Mouse (Mus musculus) midbrain, embryonic 11.5 days (tissue): Measurements from ENCODE around the gene Sptlc3. TPM values are rescaled to one million over a fixed set of nuclear protein-coding genes. Genes with fewer than 3 reads are reported as not detected.

Experiments used
- ATAC-seq: fragments of 200-750 bp; cut with Nextera tagmentation; 2 replicates; pipeline ENCODE4 v1.8.0; 2017; ENCODE audit warnings: moderate TSS enrichment, moderate library complexity; ENCODE audit not compliant: low FRiP score
- DNase-seq: peaks from one replicate; pipeline ENCODE4 v3.0.0; 2015; ENCODE audit warnings: low spot score; ENCODE audit errors: missing footprints
- H3K27ac ChIP-seq: fragments of 300-500 bp; sonication (generic); 2 replicates; pipeline ENCODE4 v1.5.1; 2014; ENCODE audit warnings: low read depth, low read length
- H3K27me3 ChIP-seq: fragments of 300-500 bp; sonication (generic); 2 replicates; pipeline ENCODE4 v1.6.1; 2014; ENCODE audit warnings: mild to moderate bottlenecking, low read length, moderate library complexity, mixed read lengths; ENCODE audit not compliant: control insufficient read depth, insufficient read depth
- H3K36me3 ChIP-seq: fragments of 300-500 bp; sonication (generic); 2 replicates; pipeline ENCODE4 v1.6.1; 2014; ENCODE audit warnings: mild to moderate bottlenecking, low read length, moderate library complexity, mixed read lengths; ENCODE audit not compliant: control insufficient read depth, insufficient read depth
- H3K4me1 ChIP-seq: fragments of 300-500 bp; sonication (generic); 2 replicates; pipeline ENCODE4 v1.6.1; 2014; ENCODE audit warnings: low read length; ENCODE audit not compliant: control insufficient read depth, insufficient read depth
- H3K4me2 ChIP-seq: fragments of 300-500 bp; sonication (generic); 2 replicates; pipeline ENCODE4 v1.6.1; 2014; ENCODE audit warnings: mild to moderate bottlenecking, moderate library complexity
- H3K4me3 ChIP-seq: fragments of 300-500 bp; sonication (generic); 2 replicates; pipeline ENCODE4 v1.5.1; 2014; ENCODE audit warnings: low read depth, low read length
- H3K9ac ChIP-seq: fragments of 300-500 bp; sonication (generic); 2 replicates; pipeline ENCODE4 v1.6.1; 2014; ENCODE audit warnings: low read length
- H3K9me3 ChIP-seq: fragments of 300-500 bp; sonication (generic); 2 replicates; pipeline ENCODE4 v1.6.1; 2016; ENCODE audit warnings: low read length; ENCODE audit not compliant: control insufficient read depth
- WGBS: fragments of 180-500 bp; shearing (Covaris S2); extraction: QIAGEN DNeasy Blood & Tissue Kit; methylation state at CpG from one replicate; pipeline ENCODE4 v1.1.7; 2014; 5-methylcytosine and 5-hydroxymethylcytosine counted together
- polyA plus RNA-seq: library from polyadenylated mRNA; unstranded; fragments of >200 nt; fragmentation: Nextera tagmentation; extraction: Ambion mirVana; gene quantifications from 2 replicates; pipeline ENCODE4 v1.2.1, GENCODE M21; 2014

Gene Sptlc3
- polyA plus RNA-seq, 1 experiment from 2014 or later = not detected

DNA sequence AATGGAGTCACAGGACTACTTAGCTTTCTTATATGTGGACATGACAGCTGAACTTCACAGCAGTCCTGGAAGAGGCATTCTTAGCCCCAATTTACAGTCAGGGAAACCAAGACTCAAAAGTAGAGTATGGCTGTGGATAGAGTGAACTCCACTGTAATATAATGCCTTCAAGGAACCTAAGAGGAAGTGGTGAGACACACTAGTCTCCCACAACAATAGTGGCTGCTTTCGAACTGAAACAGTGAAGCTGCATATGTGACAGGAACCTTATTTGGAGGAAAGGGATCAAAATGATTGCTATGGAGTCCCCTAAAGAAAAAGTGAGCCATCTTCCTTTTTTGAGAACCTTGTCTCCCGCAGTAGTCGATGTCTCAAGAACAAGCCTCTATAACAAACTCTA is 178.1 kb downstream of the Sptlc3 start:
- Histone ChIP-seq H3K9me3 (no peaks in the 10 kb centered on the region), H3K4me3 (no peak overlapping the region), H3K9ac (no peak overlapping the region), H3K36me3 (no peaks in the 10 kb centered on the region), H3K27me3 (peaks cover 10% of the 10 kb centered on the region), H3K4me2 (no peak overlapping the region), H3K27ac (no peak overlapping the region), H3K4me1 (peaks cover 4% of the 10 kb centered on the region)
- no peak for ATAC-seq
- WGBS = 85% methylated on average over 3 of the region's 3 CpGs
- no peak for DNase-seq

- 68% methylated on average over 2 of the region's 2 CpGs for WGBS
- H3K9me3 ChIP-seq = no peaks in the 10 kb centered on the region
- H3K9ac ChIP-seq = no peak overlapping the region
- no peak overlapping the region for H3K4me2 ChIP-seq
- no peaks in the 10 kb centered on the region for H3K36me3 ChIP-seq
- peaks cover 6% of the 10 kb centered on the region for H3K4me1 ChIP-seq
- DNase-seq (no peak), ATAC-seq (no peak)
- H3K4me3 ChIP-seq = no peak overlapping the region
- peaks cover 10% of the 10 kb centered on the region for H3K27me3 ChIP-seq
- no peak overlapping the region for H3K27ac ChIP-seq
Observed at GRCm38 (mm10) chr2:139672371-139672770, 178.7 kb downstream of the Sptlc3 start.

- Histone ChIP-seq H3K36me3 (no peaks in the 10 kb centered on the region), H3K9ac (peak overlapping the region; percentile 81), H3K27ac (no peak overlapping the region), H3K4me3 (peak overlapping the region; percentile 84), H3K4me1 (peaks cover 12% of the 10 kb centered on the region), H3K27me3 (peaks cover 16% of the 10 kb centered on the region), H3K9me3 (no peaks in the 10 kb centered on the region), H3K4me2 (peak overlapping the region; percentile 100)
- ATAC-seq (peak; percentile 58), DNase-seq (peak; percentile 97)
- WGBS = under 1% methylated on average over 52 of the region's 52 CpGs
Observed at GRCm38 (mm10) chr2:139677065-139677762, 183.5 kb downstream of the Sptlc3 start.

DNA sequence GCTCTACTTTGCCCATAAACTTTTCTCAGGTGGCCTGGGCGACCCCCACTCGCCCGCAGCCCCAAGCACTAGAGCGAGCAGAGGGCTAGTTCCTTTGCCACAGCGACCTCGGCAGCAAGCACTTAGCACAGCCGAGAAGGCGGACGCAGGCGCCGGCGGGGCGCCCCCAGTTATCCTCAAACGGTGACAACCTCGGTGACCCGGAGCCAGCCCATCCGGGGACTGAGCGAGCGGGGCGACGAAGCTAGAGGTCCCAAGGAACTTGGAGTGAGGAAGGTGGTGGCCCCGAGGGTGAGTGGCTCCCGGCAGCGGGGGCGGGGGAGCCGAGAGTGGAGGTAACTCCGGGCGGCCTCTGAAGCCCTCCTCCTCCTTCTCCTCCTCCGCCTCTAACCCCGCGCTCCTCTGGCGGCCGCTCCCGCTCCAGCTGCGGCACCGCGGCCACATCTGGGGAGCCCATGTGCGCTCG is 184.1 kb downstream of the Sptlc3 start, which contains the start of gene Ism1:
Gene Ism1 (plus strand): TSS at position 370 of the 466 bp plus-strand sequence.
- Histone ChIP-seq H3K36me3 (no peaks in the 10 kb centered on the region), H3K27me3 (peaks cover 16% of the 10 kb centered on the region), H3K9me3 (no peaks in the 10 kb centered on the region), H3K4me2 (peak within 1 kb of the TSS; percentile 100), H3K27ac (peak within 1 kb of the TSS; percentile 44), H3K4me1 (peaks cover 12% of the 10 kb centered on the region), H3K9ac (peak within 1 kb of the TSS; percentile 81), H3K4me3 (peak within 1 kb of the TSS; percentile 84)
- under 1% methylated on average over 38 of the region's 39 CpGs for WGBS
- DNase-seq (peak; percentile 97), ATAC-seq (peak; percentile 78)

DNA sequence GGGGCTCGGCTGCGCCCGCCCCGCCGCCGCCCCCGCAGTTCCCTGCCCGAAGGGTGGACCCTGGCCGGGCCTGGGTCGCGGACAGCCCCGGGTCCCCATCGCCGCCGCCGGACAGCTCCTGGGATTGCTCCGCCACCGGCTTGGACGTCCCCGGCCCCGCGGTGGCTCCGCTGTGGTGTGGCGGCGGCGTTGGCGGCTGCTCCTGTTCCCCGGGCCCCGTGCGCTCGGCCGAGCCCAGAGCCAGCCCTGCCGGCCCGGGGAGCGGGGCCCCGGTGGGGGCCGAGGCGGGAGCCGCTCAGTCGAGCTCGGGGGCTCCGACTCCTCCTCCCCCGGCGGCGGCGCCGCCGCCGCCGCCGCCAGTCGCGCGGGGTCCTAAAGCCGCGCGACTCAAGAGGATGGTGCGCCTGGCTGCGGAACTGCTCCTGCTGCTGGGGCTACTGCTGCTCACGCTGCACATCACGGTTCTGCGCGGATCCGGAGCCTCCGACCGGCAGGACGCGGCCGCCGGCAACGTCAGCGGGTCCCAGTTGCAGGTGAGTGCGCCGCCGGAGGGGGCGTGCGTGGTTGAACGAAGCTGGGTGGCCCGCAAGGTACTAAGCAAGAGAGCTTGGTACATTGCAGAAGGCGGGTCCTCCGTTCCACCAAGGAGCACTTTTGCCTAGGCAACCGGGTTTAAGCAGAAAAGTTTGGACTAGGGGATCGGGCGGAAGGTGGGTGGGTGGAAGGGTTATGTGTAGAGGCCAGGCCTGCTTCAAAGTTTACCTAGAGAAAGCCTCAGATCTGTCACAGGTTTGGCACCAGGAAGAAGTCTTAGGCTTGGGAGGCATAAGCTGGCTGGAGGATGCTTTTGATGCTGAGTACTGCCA is 184.8 kb downstream of the Sptlc3 start:
- peak overlapping the region; percentile 100 for H3K4me2 ChIP-seq
- H3K36me3 ChIP-seq = no peaks in the 10 kb centered on the region
- ATAC-seq (peak; percentile 89), DNase-seq (peak; percentile 98)
- peak overlapping the region; percentile 81 for H3K9ac ChIP-seq
- peaks cover 16% of the 10 kb centered on the region for H3K27me3 ChIP-seq
- under 1% methylated on average over 81 of the region's 84 CpGs for WGBS
- peak overlapping the region; percentile 44 for H3K27ac ChIP-seq
- peak overlapping the region; percentile 84 for H3K4me3 ChIP-seq
- no peaks in the 10 kb centered on the region for H3K9me3 ChIP-seq
- H3K4me1 ChIP-seq = peaks cover 12% of the 10 kb centered on the region

DNA sequence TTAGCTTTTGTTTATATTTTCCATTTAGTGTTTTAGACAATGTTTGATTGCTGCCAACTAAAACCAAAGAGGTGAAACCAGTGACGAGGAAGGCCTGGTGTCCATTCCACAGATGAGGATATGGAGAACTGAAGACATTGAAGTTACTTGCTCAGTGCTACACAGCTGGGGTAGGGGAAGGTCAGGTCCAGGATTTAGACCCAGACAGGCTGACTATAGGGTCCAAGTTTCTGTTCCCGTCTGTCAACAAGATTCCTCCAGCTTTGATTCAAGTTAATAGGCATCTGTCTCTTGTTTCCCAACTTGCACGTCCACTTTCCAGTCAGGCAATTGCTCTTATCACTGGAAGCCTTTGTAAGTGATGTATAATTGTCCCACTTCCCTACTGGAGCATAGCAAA is 188.8 kb downstream of the Sptlc3 start:
- H3K4me3 ChIP-seq = no peak overlapping the region
- no peak overlapping the region for H3K4me2 ChIP-seq
- H3K4me1 ChIP-seq = peaks cover 5% of the 10 kb centered on the region; the same call in 1 of the 2 replicates
- H3K36me3 ChIP-seq = no peaks in the 10 kb centered on the region
- no peaks in the 10 kb centered on the region for H3K9me3 ChIP-seq
- 86% methylated on average over 3 of the region's 3 CpGs for WGBS
- ATAC-seq = no peak
- no peak overlapping the region for H3K27ac ChIP-seq
- no peak for DNase-seq
- H3K9ac ChIP-seq = no peak overlapping the region
- H3K27me3 ChIP-seq = peaks cover 6% of the 10 kb centered on the region

Other genes starting within 250 kb of the Sptlc3 start
- gene Ism1, start 184.3 kb downstream of the Sptlc3 start, polyA plus RNA-seq = 0.55 and 0.56 TPM in 2 replicates